Mouse (Mus musculus) layer of hippocampus, postnatal 14 days (tissue): ENCODE measurements around the gene Hmgb2. TPM values are rescaled to one million over a fixed set of nuclear protein-coding genes. Genes with fewer than 3 reads are reported as not detected.
"Not testable (repeated sequence)": the region's sequence is repeated elsewhere in the genome, so short reads cannot be mapped to it uniquely, and the experiment has no call there.

Source experiments
- DNase-seq, 2 experiments: peaks; one replicate each; pipeline ENCODE4 v3.0.0; 2021 to 2022; ENCODE audit warnings: low spot score in 2 of 2, mixed read lengths in 1 of 2
- long read RNA-seq, 2 experiments: library from polyadenylated mRNA; stranded (forward); transcript quantifications; one replicate each; pipeline ENCODE4 v2.0.0; 2021
- total RNA-seq, 2 experiments: library from RNA; stranded (reverse); gene quantifications; 2 replicates each; pipeline ENCODE4 v1.2.3; 2021

Gene Hmgb2
- 10 to 100 TPM; 13.8 to 15.5 TPM for total RNA-seq
- long read RNA-seq, experiment 1, transcript Hmgb2-201 (5 exons, 2,628 nt), result major isoform, 11 of 17 reads
- long read RNA-seq, experiment 1, partial matches to known transcripts, result 1 of 17 reads
- long read RNA-seq, experiment 1, other reads (novel, unspliced or antisense), result 5 of 17 reads
- long read RNA-seq, experiment 2, transcript Hmgb2-201 (5 exons, 2,628 nt), result major isoform, 14 of 19 reads
- long read RNA-seq, experiment 2, partial matches to known transcripts, result 2 of 19 reads
- long read RNA-seq, experiment 2, other reads (novel, unspliced or antisense), result 3 of 19 reads

GRCm38 (mm10) chr8:57511316-57512118 lies at the start of gene Hmgb2:
Gene Hmgb2 (plus strand): TSS chr8:57511907.
- peak; percentile 98 to 100 for DNase-seq

- DNase-seq, result no peak
Observed at GRCm38 (mm10) chr8:57462839-57463238, 48.9 kb upstream of the Hmgb2 start.

GRCm38 (mm10) chr8:57463757-57464156 lies 48.0 kb upstream of the Hmgb2 start:
- no peak for DNase-seq

GRCm38 (mm10) chr8:57468624-57469023 lies 43.1 kb upstream of the Hmgb2 start:
- no peak for DNase-seq

- DNase-seq, result no peak
Observed at GRCm38 (mm10) chr8:57470863-57471262, 40.8 kb upstream of the Hmgb2 start.

- no peak for DNase-seq
Observed at GRCm38 (mm10) chr8:57473751-57474150, 38.0 kb upstream of the Hmgb2 start.

- no peak for DNase-seq
Observed at GRCm38 (mm10) chr8:57478406-57478805, 33.3 kb upstream of the Hmgb2 start.

- DNase-seq, result no peak
Observed at GRCm38 (mm10) chr8:57479700-57480099, 32.0 kb upstream of the Hmgb2 start.

- DNase-seq, result no peak
Observed at GRCm38 (mm10) chr8:57480606-57481005, 31.1 kb upstream of the Hmgb2 start.

- DNase-seq, result peak; percentile 29 to 66
Observed at GRCm38 (mm10) chr8:57486491-57487440, 24.9 kb upstream of the Hmgb2 start.

GRCm38 (mm10) chr8:57487441-57488155 lies 24.1 kb upstream of the Hmgb2 start, which contains the start of gene Sap30:
Gene Sap30 (minus strand): TSS chr8:57487860.
- DNase-seq, result peak; percentile 95 to 98

- DNase-seq, result peak; percentile 43 to 52
Observed at GRCm38 (mm10) chr8:57488312-57488765, 23.4 kb upstream of the Hmgb2 start.

GRCm38 (mm10) chr8:57489366-57489765 lies 22.3 kb upstream of the Hmgb2 start:
- no peak for DNase-seq

GRCm38 (mm10) chr8:57489896-57490295 lies 21.8 kb upstream of the Hmgb2 start:
- DNase-seq, result no peak

GRCm38 (mm10) chr8:57491873-57492272 lies 19.8 kb upstream of the Hmgb2 start:
- no peak for DNase-seq

- DNase-seq, result no peak
Observed at GRCm38 (mm10) chr8:57498494-57498846, 13.2 kb upstream of the Hmgb2 start.

- peak; percentile 40 to 44 for DNase-seq
Observed at GRCm38 (mm10) chr8:57498847-57499511, 12.7 kb upstream of the Hmgb2 start.

- peak in 1 of 2 experiments; percentile 34 for DNase-seq
Observed at GRCm38 (mm10) chr8:57503641-57504040, 8.1 kb upstream of the Hmgb2 start.

- DNase-seq, result not testable (repeated sequence)
Observed at GRCm38 (mm10) chr8:57505500-57505899, 6.2 kb upstream of the Hmgb2 start.

- DNase-seq, result no peak
Observed at GRCm38 (mm10) chr8:57507556-57508063, 4.1 kb upstream of the Hmgb2 start.
